Mouse (Mus musculus) kidney, embryonic 16.5 days (tissue): ENCODE data around the gene Epb41l3. TPM values are rescaled to one million over a fixed set of nuclear protein-coding genes. Genes with fewer than 3 reads are reported as not detected.

ENCODE experiments used
- ATAC-seq: fragments of 200-750 bp; cut with Nextera tagmentation; 2 replicates; pipeline ENCODE4 v1.8.0; 2017; ENCODE audit warnings: moderate TSS enrichment; ENCODE audit not compliant: low FRiP score, low TSS enrichment
- H3K27ac ChIP-seq: fragments of 300-500 bp; sonication (generic); 2 replicates; pipeline ENCODE4 v1.5.1; 2014; ENCODE audit warnings: low read length
- H3K27me3 ChIP-seq: fragments of 300-500 bp; sonication (generic); 2 replicates; pipeline ENCODE4 v1.6.1; 2014; ENCODE audit warnings: low read length, control low read depth, mixed read lengths; ENCODE audit not compliant: insufficient read depth
- H3K36me3 ChIP-seq: fragments of 300-500 bp; sonication (generic); 2 replicates; pipeline ENCODE4 v1.6.1; 2014; ENCODE audit warnings: low read length, control low read depth, mixed read lengths; ENCODE audit not compliant: insufficient read depth
- H3K4me1 ChIP-seq: fragments of 300-500 bp; sonication (generic); 2 replicates; pipeline ENCODE4 v1.6.1; 2014; ENCODE audit warnings: low read length, control low read depth, mixed read lengths; ENCODE audit not compliant: insufficient read depth
- H3K4me2 ChIP-seq: fragments of 300-500 bp; sonication (generic); replicated peaks from 2 replicates; pipeline ENCODE4 v1.6.1; 2014; ENCODE audit warnings: low read depth, low read length
- H3K4me3 ChIP-seq: fragments of 300-500 bp; sonication (generic); 2 replicates; pipeline ENCODE4 v1.5.1; 2014; ENCODE audit warnings: mild to moderate bottlenecking, low read length
- H3K9ac ChIP-seq: fragments of 300-500 bp; sonication (generic); replicated peaks from 2 replicates; pipeline ENCODE4 v1.6.1; 2014; ENCODE audit warnings: low read length
- H3K9me3 ChIP-seq: fragments of 300-500 bp; sonication (generic); 2 replicates; pipeline ENCODE4 v1.6.1; 2016; ENCODE audit warnings: low read length, control low read depth
- WGBS: fragments of 180-500 bp; shearing (Covaris S2); extraction: QIAGEN DNeasy Blood & Tissue Kit; methylation state at CpG from one replicate; pipeline ENCODE4 v1.1.7; 2014; 5-methylcytosine and 5-hydroxymethylcytosine counted together
- polyA plus RNA-seq: library from polyadenylated mRNA; unstranded; fragments of >200 nt; fragmentation: Nextera tagmentation; extraction: Ambion mirVana; gene quantifications from 2 replicates; pipeline ENCODE4 v1.2.1, GENCODE M21; 2015

The Epb41l3 gene
- polyA plus RNA-seq, 1 experiment from 2014 or later = 27.4 TPM

DNA sequence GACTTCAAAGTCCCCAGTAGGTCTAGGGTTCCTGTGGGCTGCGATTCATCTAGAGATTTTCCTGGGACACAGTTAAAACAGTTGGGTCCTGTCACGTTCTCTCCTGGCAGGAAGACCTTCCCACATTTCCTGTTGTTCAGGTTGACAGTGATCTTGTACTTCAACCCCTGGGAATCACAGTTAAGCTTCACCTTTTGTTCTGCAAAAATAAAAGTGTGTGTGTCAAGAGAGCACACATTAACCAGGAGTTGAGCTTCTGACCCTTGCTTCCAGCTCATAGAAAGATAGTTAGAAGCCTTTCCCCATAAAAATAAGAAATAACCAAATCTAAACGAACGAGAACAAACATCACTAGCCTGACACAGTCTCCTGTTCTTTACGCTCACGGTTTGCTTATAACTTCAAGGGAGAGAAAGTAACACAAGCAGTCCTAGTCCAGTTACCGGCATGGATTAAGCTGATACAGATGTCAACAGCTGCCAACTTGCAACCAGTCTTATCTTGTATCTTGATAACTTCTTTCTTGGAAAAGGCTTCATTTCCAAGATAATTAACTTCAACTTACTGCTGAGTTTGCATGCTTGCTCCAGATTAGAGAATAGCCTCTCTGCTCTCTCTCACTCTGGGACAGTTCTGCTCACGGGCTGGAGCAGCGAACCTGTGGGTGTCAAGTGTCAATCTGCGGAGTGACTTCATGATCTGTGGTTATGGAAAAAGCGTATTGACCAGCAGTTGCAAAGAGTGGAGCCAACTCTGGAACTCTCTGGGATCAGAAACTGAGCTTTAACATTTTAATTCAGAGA lies 7.3 kb upstream of the Epb41l3 start:
- H3K4me3 ChIP-seq = no peak overlapping the region
- 0 out of 2 replicates have a peak, but pooled peaks cover 7% of the 10 kb centered on the region for H3K4me1 ChIP-seq
- no peak overlapping the region for H3K4me2 ChIP-seq
- H3K27ac ChIP-seq = no peak overlapping the region
- no peaks in the 10 kb centered on the region for H3K36me3 ChIP-seq
- 44% methylated on average over 11 of the region's 11 CpGs for WGBS
- no peak overlapping the region for H3K9ac ChIP-seq
- ATAC-seq = no peak
- H3K9me3 ChIP-seq = no peaks in the 10 kb centered on the region
- H3K27me3 ChIP-seq = peaks cover 7% of the 10 kb centered on the region

- H3K36me3 ChIP-seq = no peaks in the 10 kb centered on the region
- peaks cover 55% of the 10 kb centered on the region for H3K27me3 ChIP-seq
- H3K9ac ChIP-seq = no peak overlapping the region
- H3K4me1 ChIP-seq = peaks cover 21% of the 10 kb centered on the region
- no peaks in the 10 kb centered on the region for H3K9me3 ChIP-seq
- H3K4me2 ChIP-seq = no peak overlapping the region
- no peak overlapping the region for H3K4me3 ChIP-seq
- WGBS = 84% methylated on average over 4 of the region's 4 CpGs
- no peak overlapping the region for H3K27ac ChIP-seq
- ATAC-seq = no peak
These were observed 1.4 kb upstream of the Epb41l3 start for GRCm38 (mm10) chr17:69074095-69074494.

DNA sequence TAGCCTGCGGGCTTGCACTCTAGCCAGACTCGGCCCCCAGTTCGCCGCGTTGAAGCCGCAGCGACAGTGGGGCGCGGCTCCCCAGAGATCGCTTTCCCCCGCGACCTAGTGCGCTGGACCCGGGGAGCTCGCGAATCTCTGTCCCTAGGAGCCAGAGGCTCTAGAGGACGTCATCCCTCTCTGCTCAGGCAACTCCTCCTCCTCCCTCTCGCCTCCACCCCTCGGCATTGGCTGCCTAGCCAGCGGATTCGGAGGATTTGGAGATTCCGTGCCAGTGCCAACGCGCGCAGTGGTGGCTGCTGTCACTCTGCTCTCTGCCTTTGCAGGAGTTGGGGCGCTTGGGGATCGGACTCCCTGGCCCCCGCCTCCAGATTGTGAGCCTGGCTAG lies 749 bp downstream of the Epb41l3 start:
- peaks cover 55% of the 10 kb centered on the region for H3K27me3 ChIP-seq
- H3K4me2 ChIP-seq = peak overlapping the region; percentile 93
- H3K9me3 ChIP-seq = no peaks in the 10 kb centered on the region
- WGBS = 0% methylated on average over 28 of the region's 28 CpGs
- H3K9ac ChIP-seq = peak overlapping the region; percentile 43
- H3K4me3 ChIP-seq = peak overlapping the region; percentile 55
- peaks cover 21% of the 10 kb centered on the region for H3K4me1 ChIP-seq
- peak; percentile 87 for ATAC-seq
- H3K27ac ChIP-seq = no peak overlapping the region
- no peaks in the 10 kb centered on the region for H3K36me3 ChIP-seq

DNA sequence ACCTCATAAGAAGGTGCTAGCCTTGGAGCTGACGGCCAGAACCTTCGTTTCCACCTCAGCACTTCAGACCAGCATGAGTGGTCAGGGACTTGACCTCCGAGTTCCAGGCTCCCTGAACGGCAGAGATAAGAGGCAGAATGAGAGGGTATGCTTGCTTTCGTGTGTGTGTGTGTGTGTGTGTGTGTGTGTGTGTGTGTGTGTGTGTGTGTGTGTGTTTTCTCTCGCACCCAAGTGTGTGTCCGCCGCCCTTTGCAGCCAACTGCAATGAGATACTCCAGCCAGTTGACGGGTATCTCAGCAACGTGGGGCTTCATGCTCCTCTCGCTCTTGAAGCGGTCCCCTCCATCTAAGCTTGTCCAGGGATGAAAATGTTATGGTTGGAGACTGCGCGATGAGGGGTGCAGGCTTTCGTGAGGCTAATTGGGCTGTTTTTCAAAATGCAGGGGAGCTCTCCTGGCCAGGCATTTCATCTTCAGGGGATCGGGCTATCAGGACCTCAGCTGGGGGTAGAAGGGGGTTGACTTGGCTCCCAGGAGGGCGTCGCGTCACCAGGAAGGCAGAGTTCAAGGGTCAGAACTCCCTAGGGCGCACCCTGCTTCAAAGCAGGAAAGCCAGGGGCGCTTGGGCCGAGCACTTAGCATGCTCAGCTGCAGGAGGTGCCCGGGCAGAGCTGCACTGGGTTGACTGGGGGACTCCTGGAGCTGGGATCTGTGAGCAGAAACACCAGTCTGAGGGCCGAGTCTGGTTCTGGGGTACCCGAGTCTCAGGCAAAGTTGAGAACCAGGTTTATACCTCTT lies 1.5 kb downstream of the Epb41l3 start:
- peaks cover 55% of the 10 kb centered on the region for H3K27me3 ChIP-seq
- H3K27ac ChIP-seq = no peak overlapping the region
- no peak overlapping the region for H3K9ac ChIP-seq
- H3K4me2 ChIP-seq = peak overlapping the region; percentile 93
- H3K9me3 ChIP-seq = no peaks in the 10 kb centered on the region
- peaks cover 21% of the 10 kb centered on the region for H3K4me1 ChIP-seq
- peak overlapping the region; percentile 55 for H3K4me3 ChIP-seq
- no peak for ATAC-seq
- H3K36me3 ChIP-seq = no peaks in the 10 kb centered on the region
- whole genome bisulfite sequencing = 3% methylated on average over 25 of the region's 25 CpGs

DNA sequence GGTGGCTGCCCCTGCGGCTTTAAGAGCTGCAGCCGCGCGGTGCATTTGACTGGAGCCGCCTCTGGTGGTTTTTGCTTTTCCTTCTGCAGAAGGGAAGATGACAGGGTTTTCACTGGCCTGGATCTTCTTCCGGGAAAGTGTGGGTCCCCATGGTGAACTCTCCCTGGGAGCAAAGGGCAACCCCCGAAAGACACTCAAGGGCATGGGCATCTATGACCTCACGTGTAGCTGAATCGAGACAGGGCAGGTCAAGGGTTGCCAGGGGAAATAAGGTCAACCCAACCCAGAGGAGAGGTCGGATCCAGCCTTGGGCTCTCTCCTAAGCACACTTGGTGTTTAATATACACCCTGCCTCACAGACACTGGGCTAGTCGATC lies 2.0 kb downstream of the Epb41l3 start:
- ATAC-seq = no peak
- Histone ChIP-seq H3K9me3 (no peaks in the 10 kb centered on the region), H3K4me1 (peaks cover 21% of the 10 kb centered on the region), H3K27me3 (peaks cover 55% of the 10 kb centered on the region), H3K9ac (no peak overlapping the region), H3K36me3 (no peaks in the 10 kb centered on the region), H3K27ac (no peak overlapping the region), H3K4me3 (peak overlapping the region; percentile 55), H3K4me2 (peak overlapping the region; percentile 93)
- 7% methylated on average over 11 of the region's 11 CpGs for WGBS

DNA sequence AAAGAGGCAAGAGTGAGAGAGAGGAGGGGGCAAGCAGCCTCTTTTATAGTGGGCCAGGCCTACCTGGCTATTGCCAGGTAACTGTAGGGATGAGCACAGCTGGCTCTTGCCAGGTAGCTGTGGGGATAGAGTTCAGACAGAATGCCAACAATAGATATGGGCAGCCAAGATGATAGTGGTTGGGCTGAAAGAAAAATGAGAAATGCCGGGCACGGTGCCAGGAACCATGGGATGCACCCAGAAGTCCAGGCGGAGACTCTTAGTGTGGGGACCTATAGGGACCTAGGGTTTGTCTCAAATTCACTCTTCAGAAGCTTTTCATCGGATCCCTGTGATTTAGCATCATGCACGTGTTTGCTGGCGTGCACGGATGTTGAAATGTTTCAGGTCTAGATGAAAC lies 6.8 kb downstream of the Epb41l3 start:
- no peak for ATAC-seq

DNA sequence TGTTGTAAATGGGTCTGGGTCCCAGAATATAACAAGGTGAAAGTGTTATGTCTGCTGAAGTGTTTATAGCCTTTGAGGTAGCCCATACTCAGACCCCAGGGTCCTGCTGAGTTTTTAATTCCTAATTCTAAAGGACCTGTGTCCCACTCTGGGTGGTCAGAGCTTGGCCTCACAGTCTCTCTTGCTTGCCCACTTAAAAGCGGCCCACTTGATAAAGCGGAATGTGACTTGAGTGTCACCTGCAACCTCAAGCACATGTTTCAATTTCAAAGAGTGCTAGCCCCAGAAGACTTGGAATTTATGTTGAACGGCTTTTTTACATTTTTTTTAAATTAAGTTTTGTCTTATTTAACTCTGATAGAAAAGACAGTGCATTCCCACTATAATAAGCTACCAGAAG lies 16.1 kb downstream of the Epb41l3 start:
- Histone ChIP-seq H3K9me3 (no peaks in the 10 kb centered on the region), H3K4me1 (no peaks in the 10 kb centered on the region), H3K27ac (no peak overlapping the region), H3K9ac (no peak overlapping the region), H3K27me3 (no peaks in the 10 kb centered on the region), H3K36me3 (no peaks in the 10 kb centered on the region), H3K4me3 (no peak overlapping the region), H3K4me2 (no peak overlapping the region)
- WGBS = 90% methylated on average over 3 of the region's 3 CpGs
- ATAC-seq = no peak

More for the DNA sequence above, 6.8 kb downstream of the Epb41l3 start:
- peaks cover 2% of the 10 kb centered on the region; the same call in 1 of the 2 replicates for H3K4me1 ChIP-seq
- H3K9me3 ChIP-seq = no peaks in the 10 kb centered on the region
- H3K4me3 ChIP-seq = no peak overlapping the region
- 93% methylated on average over 7 of the region's 7 CpGs for WGBS
- no peak overlapping the region for H3K9ac ChIP-seq
- H3K27ac ChIP-seq = no peak overlapping the region
- peaks cover 22% of the 10 kb centered on the region for H3K27me3 ChIP-seq
- H3K4me2 ChIP-seq = no peak overlapping the region
- H3K36me3 ChIP-seq = no peaks in the 10 kb centered on the region

- no peak for ATAC-seq
- Histone ChIP-seq H3K4me1 (no peaks in the 10 kb centered on the region), H3K4me3 (no peak overlapping the region), H3K27ac (no peak overlapping the region), H3K9ac (no peak overlapping the region), H3K36me3 (no peaks in the 10 kb centered on the region), H3K4me2 (no peak overlapping the region), H3K27me3 (no peaks in the 10 kb centered on the region), H3K9me3 (no peaks in the 10 kb centered on the region)
- WGBS = 88% methylated on average over 4 of the region's 4 CpGs
These were observed 21.6 kb downstream of the Epb41l3 start for GRCm38 (mm10) chr17:69097068-69097467.

DNA sequence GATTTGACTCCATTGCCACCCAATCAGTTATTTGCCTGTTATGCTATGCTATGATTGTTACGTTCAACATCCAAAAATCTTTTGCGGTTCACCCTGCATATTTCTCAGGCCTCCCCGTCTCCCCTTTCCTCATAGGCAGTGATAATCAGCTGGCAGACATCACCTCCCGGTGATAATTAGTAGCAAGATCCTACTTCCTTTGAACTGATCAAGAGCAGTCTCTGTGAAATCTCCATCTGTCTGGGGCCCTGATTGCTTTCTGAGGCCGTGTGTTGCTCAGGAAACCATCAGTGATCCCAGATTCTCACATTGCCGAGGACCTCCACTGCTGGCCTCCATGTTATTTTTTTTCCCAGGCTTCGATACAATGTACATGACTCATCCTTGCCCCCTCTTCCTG lies 22.5 kb downstream of the Epb41l3 start:
- H3K36me3 ChIP-seq = no peaks in the 10 kb centered on the region
- no peaks in the 10 kb centered on the region for H3K4me1 ChIP-seq
- no peak overlapping the region for H3K4me2 ChIP-seq
- H3K9me3 ChIP-seq = no peaks in the 10 kb centered on the region
- no peak overlapping the region for H3K9ac ChIP-seq
- H3K27ac ChIP-seq = no peak overlapping the region
- H3K4me3 ChIP-seq = no peak overlapping the region
- 56% methylated on average over 7 of the region's 7 CpGs for WGBS
- ATAC-seq = no peak
- no peaks in the 10 kb centered on the region for H3K27me3 ChIP-seq

- no peaks in the 10 kb centered on the region for H3K27me3 ChIP-seq
- no peak overlapping the region for H3K9ac ChIP-seq
- H3K4me3 ChIP-seq = no peak overlapping the region
- no peak overlapping the region for H3K4me2 ChIP-seq
- H3K36me3 ChIP-seq = no peaks in the 10 kb centered on the region
- 78% methylated on average over 8 of the region's 8 CpGs for WGBS
- no peak overlapping the region for H3K27ac ChIP-seq
- no peak for ATAC-seq
- H3K9me3 ChIP-seq = no peaks in the 10 kb centered on the region
- no peaks in the 10 kb centered on the region for H3K4me1 ChIP-seq
These were observed 27.8 kb downstream of the Epb41l3 start for GRCm38 (mm10) chr17:69103326-69103725.
